Mouse (Mus musculus) neural tube, embryonic 13.5 days (tissue): ENCODE measurements around the gene Cstf3. TPM values are rescaled to one million over a fixed set of nuclear protein-coding genes. Genes with fewer than 3 reads are reported as not detected.
A peak's percentile ranks its signal among the peaks of the same experiment; 100 is the strongest.

ENCODE experiments used
- ATAC-seq: fragments of 200-750 bp; cut with Nextera tagmentation; 2 replicates; pipeline ENCODE4 v1.8.0; 2017; ENCODE audit warnings: low read depth, mild to moderate bottlenecking, moderate TSS enrichment, moderate library complexity
- H3K27ac ChIP-seq: fragments of 300-500 bp; sonication (generic); replicated peaks from 2 replicates; pipeline ENCODE4 v1.5.1; 2015; ENCODE audit warnings: moderate library complexity, mild to moderate bottlenecking, inconsistent platforms
- H3K27me3 ChIP-seq: fragments of 300-500 bp; sonication (generic); 2 replicates; pipeline ENCODE4 v1.6.1; 2015; ENCODE audit warnings: mild to moderate bottlenecking, inconsistent platforms
- H3K36me3 ChIP-seq: fragments of 300-500 bp; sonication (generic); 2 replicates; pipeline ENCODE4 v1.6.1; 2015; ENCODE audit warnings: mild to moderate bottlenecking, inconsistent platforms
- H3K4me1 ChIP-seq: fragments of 300-500 bp; sonication (generic); replicated peaks from 2 replicates; pipeline ENCODE4 v1.6.1; 2015; ENCODE audit warnings: inconsistent platforms
- H3K4me2 ChIP-seq: fragments of 300-500 bp; sonication (generic); 2 replicates; pipeline ENCODE4 v1.6.1; 2015; ENCODE audit warnings: inconsistent platforms, mild to moderate bottlenecking, moderate library complexity
- H3K4me3 ChIP-seq: fragments of 300-500 bp; sonication (generic); 2 replicates; pipeline ENCODE4 v1.5.1; 2015; ENCODE audit warnings: mild to moderate bottlenecking, inconsistent platforms
- H3K9ac ChIP-seq: fragments of 300-500 bp; sonication (generic); 2 replicates; pipeline ENCODE4 v1.6.1; 2015; ENCODE audit warnings: moderate library complexity, mild to moderate bottlenecking, inconsistent platforms
- H3K9me3 ChIP-seq: fragments of 300-500 bp; sonication (generic); 2 replicates; pipeline ENCODE4 v1.6.1; 2016; ENCODE audit warnings: inconsistent platforms
- WGBS: fragments of 180-500 bp; shearing (Covaris S2); methylation state at CpG from one replicate; pipeline ENCODE4 v1.1.7; 2015; 5-methylcytosine and 5-hydroxymethylcytosine counted together
- polyA plus RNA-seq: library from polyadenylated mRNA; unstranded; fragments of >200 nt; fragmentation: Nextera tagmentation; extraction: Ambion mirVana; gene quantifications from 2 replicates; pipeline ENCODE4 v1.2.1, GENCODE M21; 2015

Gene Cstf3
- polyA plus RNA-seq, 1 experiment from 2014 or later, result 97.2 TPM

DNA sequence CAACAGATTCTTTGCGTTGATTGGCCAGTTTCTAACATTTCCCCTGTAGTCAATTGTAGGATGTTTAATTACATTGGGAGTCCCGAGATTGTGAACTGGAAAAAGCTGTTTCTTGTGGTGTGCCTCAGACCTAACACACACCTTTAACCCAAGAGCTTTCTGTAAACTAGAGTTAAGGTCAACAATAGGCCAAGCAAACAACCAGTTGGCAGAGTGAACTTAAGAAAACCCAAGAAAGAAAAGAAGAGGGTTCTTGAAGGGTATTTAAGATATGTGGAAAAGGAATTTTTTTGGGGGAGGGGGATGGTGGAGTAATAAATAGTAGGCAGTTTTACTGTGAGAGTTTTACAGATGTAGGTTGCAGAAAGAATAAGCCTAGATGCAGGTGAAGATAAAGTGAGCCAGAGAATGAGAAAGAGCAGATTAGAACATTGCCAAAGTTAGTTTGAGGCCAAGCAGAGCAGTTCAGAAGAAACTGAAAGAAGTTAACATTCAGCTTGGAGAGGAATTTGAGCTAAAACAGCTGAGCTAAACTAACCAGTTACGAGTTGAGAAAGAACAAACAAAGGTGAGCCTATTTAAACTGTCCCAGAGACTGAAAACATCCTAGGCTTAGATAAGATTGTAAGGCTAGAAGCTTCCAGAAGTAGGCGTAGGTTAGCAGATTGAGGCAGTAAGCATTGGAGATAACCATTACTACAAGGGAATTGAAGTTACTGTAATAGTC is 25.8 kb downstream of the Cstf3 start:
- H3K9ac ChIP-seq, result no peak overlapping the region
- H3K4me2 ChIP-seq, result no peak overlapping the region
- H3K9me3 ChIP-seq, result no peaks in the 10 kb centered on the region
- no peaks in the 10 kb centered on the region for H3K27me3 ChIP-seq
- ATAC-seq, result no peak
- no peak overlapping the region for H3K4me3 ChIP-seq
- H3K27ac ChIP-seq, result no peak overlapping the region
- 93% methylated on average over 4 of the region's 4 CpGs for WGBS
- no peaks in the 10 kb centered on the region for H3K36me3 ChIP-seq
- no peaks in the 10 kb centered on the region for H3K4me1 ChIP-seq

GRCm38 (mm10) chr2:104658659-104659058 is 68.3 kb downstream of the Cstf3 start:
- no peak overlapping the region for H3K4me2 ChIP-seq
- H3K4me1 ChIP-seq, result no peaks in the 10 kb centered on the region
- no peak overlapping the region for H3K4me3 ChIP-seq
- no peaks in the 10 kb centered on the region for H3K27me3 ChIP-seq
- ATAC-seq, result no peak
- H3K36me3 ChIP-seq, result peaks cover 75% of the 10 kb centered on the region
- H3K9ac ChIP-seq, result no peak overlapping the region
- 94% methylated on average over 1 of the region's 1 CpGs for WGBS
- no peak overlapping the region for H3K27ac ChIP-seq
- H3K9me3 ChIP-seq, result no peaks in the 10 kb centered on the region

DNA sequence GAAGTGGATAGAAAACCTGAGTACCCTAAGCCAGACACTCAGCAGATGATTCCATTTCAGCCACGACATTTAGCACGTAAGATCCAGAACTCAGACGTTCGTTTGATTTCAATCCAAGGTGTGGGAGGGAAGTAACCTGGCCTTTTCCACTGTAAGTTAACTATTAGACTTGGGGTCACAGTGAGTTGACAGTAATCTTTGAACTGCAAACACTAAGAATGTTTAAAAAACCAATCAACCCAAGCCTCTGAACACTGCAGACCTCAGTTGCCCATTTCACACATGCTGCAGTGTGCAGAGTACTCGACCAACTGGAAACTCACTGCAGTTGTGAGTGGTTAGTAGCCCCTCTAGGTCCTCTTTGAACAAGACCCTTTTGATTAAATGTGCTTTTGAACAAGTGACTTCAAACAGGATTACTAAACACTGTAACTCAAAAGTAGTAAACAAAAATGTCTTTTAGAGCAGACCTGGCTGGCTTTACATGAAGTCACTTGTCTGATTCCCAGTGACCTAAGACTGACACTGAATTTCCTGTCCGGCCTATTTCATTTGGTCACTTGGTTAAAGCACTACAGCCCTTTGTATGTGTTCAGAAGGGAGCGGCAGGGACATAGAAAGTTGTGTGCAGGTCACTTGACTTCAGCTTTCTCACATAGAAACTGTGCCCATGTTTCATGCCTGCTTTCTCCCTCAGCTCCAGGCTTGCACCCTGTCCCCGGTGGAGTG is 73.2 kb downstream of the Cstf3 start:
- Histone ChIP-seq H3K27me3 (no peaks in the 10 kb centered on the region), H3K4me3 (no peak overlapping the region), H3K4me2 (no peak overlapping the region), H3K4me1 (no peaks in the 10 kb centered on the region), H3K9ac (no peak overlapping the region), H3K27ac (no peak overlapping the region), H3K36me3 (peaks cover 73% of the 10 kb centered on the region), H3K9me3 (no peaks in the 10 kb centered on the region)
- no peak for ATAC-seq
- WGBS, result 90% methylated on average over 8 of the region's 8 CpGs

DNA sequence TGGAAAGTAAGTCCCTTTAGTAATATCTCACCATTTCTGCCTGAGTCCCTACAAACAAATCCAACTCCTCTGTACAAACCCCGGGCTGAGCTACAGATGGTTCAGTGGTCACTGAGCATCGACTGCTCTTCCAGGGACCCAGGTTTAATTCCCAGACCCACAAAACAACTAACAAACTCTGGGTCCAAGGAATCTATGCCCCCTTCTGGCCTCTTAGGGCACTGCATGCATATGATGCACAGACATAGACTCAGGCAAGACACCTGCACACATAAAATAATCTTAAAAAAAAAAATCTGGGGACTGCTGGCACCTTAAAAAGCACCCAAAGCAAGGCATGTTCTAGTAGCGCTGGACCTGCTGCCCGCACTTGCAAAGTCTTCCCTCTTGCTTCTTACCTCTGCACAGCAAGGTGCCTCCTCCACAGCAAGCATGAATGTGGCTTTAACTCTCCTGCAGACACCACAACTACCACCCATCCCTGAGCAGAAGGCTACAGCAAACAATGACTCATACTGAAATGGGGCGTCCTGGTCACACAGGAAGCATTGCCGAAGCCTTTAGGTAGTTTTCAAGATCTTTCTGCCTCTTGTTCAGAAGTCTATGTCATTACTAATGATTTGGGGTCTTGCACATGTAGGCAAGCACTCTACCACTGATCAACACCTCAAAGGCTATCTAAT is 78.9 kb downstream of the Cstf3 start:
- Histone ChIP-seq H3K27ac (no peak overlapping the region), H3K36me3 (peaks cover 50% of the 10 kb centered on the region), H3K4me3 (no peak overlapping the region), H3K4me2 (no peak overlapping the region), H3K9ac (no peak overlapping the region), H3K9me3 (no peaks in the 10 kb centered on the region), H3K4me1 (no peaks in the 10 kb centered on the region), H3K27me3 (no peaks in the 10 kb centered on the region)
- 91% methylated on average over 6 of the region's 6 CpGs for WGBS
- no peak for ATAC-seq

DNA sequence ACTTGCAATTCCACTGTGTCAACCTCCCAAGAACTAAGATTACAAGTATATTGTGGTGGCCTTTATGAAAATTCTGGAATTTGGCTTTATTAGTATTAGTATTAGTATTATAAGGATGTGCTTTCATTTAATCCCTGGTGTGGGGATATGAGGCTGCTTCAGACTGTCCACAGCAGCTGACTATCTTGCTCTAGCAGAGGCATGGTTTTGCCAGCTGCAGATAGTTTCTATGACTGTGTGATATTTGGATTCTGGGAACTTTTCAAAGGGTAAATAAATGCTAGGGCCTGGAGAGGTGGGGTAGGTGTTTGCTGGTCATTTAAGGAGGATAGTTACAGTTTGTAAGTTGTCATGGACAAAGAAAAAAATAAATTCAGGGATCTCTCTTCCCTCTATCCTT is 81.4 kb downstream of the Cstf3 start:
- ATAC-seq, result no peak
- H3K4me3 ChIP-seq, result no peak overlapping the region
- no peaks in the 10 kb centered on the region for H3K4me1 ChIP-seq
- no peaks in the 10 kb centered on the region for H3K9me3 ChIP-seq
- H3K4me2 ChIP-seq, result no peak overlapping the region
- no peak overlapping the region for H3K9ac ChIP-seq
- peaks cover 32% of the 10 kb centered on the region for H3K36me3 ChIP-seq
- no peaks in the 10 kb centered on the region for H3K27me3 ChIP-seq
- H3K27ac ChIP-seq, result no peak overlapping the region

GRCm38 (mm10) chr2:104677326-104677725 is 87.0 kb downstream of the Cstf3 start:
- no peak overlapping the region for H3K9ac ChIP-seq
- no peak overlapping the region for H3K27ac ChIP-seq
- H3K9me3 ChIP-seq, result no peaks in the 10 kb centered on the region
- 83% methylated on average over 3 of the region's 3 CpGs for WGBS
- no peak overlapping the region for H3K4me3 ChIP-seq
- peaks cover 51% of the 10 kb centered on the region for H3K36me3 ChIP-seq
- H3K4me2 ChIP-seq, result no peak overlapping the region
- no peaks in the 10 kb centered on the region for H3K27me3 ChIP-seq
- no peak for ATAC-seq
- H3K4me1 ChIP-seq, result no peaks in the 10 kb centered on the region

GRCm38 (mm10) chr2:104684771-104685170 is 94.4 kb downstream of the Cstf3 start:
- Histone ChIP-seq H3K36me3 (peaks cover 47% of the 10 kb centered on the region), H3K27ac (no peak overlapping the region), H3K9ac (no peak overlapping the region), H3K4me1 (no peaks in the 10 kb centered on the region; the same call in 1 of the 2 replicates), H3K9me3 (no peaks in the 10 kb centered on the region), H3K27me3 (no peaks in the 10 kb centered on the region), H3K4me3 (no peak overlapping the region), H3K4me2 (no peak overlapping the region)
- no peak for ATAC-seq
- WGBS, result 89% methylated on average over 4 of the region's 4 CpGs

- no peaks in the 10 kb centered on the region for H3K27me3 ChIP-seq
- H3K9me3 ChIP-seq, result no peaks in the 10 kb centered on the region
- no peaks in the 10 kb centered on the region; the same call in 1 of the 2 replicates for H3K4me1 ChIP-seq
- H3K36me3 ChIP-seq, result peaks cover 41% of the 10 kb centered on the region
- H3K4me2 ChIP-seq, result no peak overlapping the region
- H3K4me3 ChIP-seq, result no peak overlapping the region
- no peak overlapping the region for H3K27ac ChIP-seq
- ATAC-seq, result peak; percentile 81
- WGBS, result 6% methylated on average over 13 of the region's 13 CpGs
- no peak overlapping the region for H3K9ac ChIP-seq
These were observed 95.1 kb downstream of the Cstf3 start for GRCm38 (mm10) chr2:104685418-104685817.

DNA sequence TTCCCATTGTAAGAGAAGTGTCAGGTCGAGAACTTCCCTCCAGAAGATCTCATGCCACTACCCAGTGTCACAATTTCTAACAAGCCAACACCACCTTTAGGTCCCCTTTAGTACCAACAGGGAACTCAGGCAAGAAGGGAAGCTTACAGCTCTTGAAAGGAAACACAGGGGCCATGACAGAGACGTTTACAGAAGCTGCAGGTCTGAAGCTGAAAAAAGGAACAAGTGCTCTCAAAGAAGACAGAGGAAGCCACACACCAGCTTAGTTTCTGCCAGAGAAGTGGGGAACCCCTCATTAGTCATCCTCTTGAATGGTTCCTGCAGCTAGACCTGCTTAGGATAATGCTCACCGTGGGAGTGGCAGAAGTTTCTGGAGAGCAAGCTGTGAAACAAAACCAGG is 96.9 kb downstream of the Cstf3 start:
- ATAC-seq, result no peak
- WGBS, result 82% methylated on average over 3 of the region's 3 CpGs
- H3K27me3 ChIP-seq, result no peaks in the 10 kb centered on the region
- no peak overlapping the region for H3K4me2 ChIP-seq
- peaks cover 22% of the 10 kb centered on the region for H3K36me3 ChIP-seq
- H3K4me1 ChIP-seq, result no peaks in the 10 kb centered on the region; the same call in 1 of the 2 replicates
- no peak overlapping the region for H3K9ac ChIP-seq
- H3K4me3 ChIP-seq, result no peak overlapping the region
- no peak overlapping the region for H3K27ac ChIP-seq
- H3K9me3 ChIP-seq, result no peaks in the 10 kb centered on the region

GRCm38 (mm10) chr2:104688321-104688720 is 98.0 kb downstream of the Cstf3 start:
- Histone ChIP-seq H3K4me3 (no peak overlapping the region), H3K9me3 (no peaks in the 10 kb centered on the region), H3K36me3 (peaks cover 12% of the 10 kb centered on the region), H3K27ac (no peak overlapping the region), H3K9ac (no peak overlapping the region), H3K27me3 (no peaks in the 10 kb centered on the region), H3K4me1 (no peaks in the 10 kb centered on the region; the same call in 1 of the 2 replicates), H3K4me2 (no peak overlapping the region)
- ATAC-seq, result no peak
- 87% methylated on average over 3 of the region's 3 CpGs for WGBS

DNA sequence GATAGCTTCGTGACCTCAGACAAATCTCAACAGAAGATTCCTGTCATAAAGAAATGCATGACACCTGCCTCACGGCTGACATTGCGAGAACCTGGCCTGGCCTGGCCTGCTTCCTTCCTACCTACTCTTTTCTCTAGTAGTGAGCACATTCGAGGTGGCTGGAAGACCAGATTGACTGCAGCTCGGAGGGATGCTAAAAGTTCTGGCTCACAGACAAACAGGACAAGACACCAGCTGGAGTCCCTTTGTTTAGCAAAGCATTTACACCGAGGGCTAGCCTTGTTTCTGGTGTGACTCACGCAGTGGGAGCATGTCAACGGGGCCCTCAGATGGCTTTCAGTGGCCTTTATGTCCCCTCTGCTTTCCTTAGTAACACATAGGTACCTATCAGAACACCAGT is 98.4 kb downstream of the Cstf3 start:
- Histone ChIP-seq H3K9ac (no peak overlapping the region), H3K4me3 (no peak overlapping the region), H3K36me3 (peaks cover 8% of the 10 kb centered on the region), H3K4me1 (no peaks in the 10 kb centered on the region; the same call in 1 of the 2 replicates), H3K27me3 (no peaks in the 10 kb centered on the region), H3K4me2 (no peak overlapping the region), H3K9me3 (no peaks in the 10 kb centered on the region), H3K27ac (no peak overlapping the region)
- ATAC-seq, result no peak
- WGBS, result 75% methylated on average over 8 of the region's 8 CpGs

- no peak overlapping the region for H3K4me3 ChIP-seq
- H3K4me1 ChIP-seq, result no peaks in the 10 kb centered on the region
- H3K36me3 ChIP-seq, result no peaks in the 10 kb centered on the region
- H3K27ac ChIP-seq, result no peak overlapping the region
- H3K9ac ChIP-seq, result no peak overlapping the region
- no peaks in the 10 kb centered on the region for H3K9me3 ChIP-seq
- H3K4me2 ChIP-seq, result no peak overlapping the region
- H3K27me3 ChIP-seq, result no peaks in the 10 kb centered on the region
- no peak for ATAC-seq
- 85% methylated on average over 4 of the region's 4 CpGs for WGBS
These were observed 100.4 kb downstream of the Cstf3 start for GRCm38 (mm10) chr2:104690720-104691119.
